Mouse (Mus musculus) gastrocnemius, postnatal 25 days (tissue): ENCODE data around the gene AC124108.1. TPM values are rescaled to one million over a fixed set of nuclear protein-coding genes. Genes with fewer than 3 reads are reported as not detected.

ENCODE experiments used
- DNase-seq: peaks from one replicate; pipeline ENCODE4 v3.0.0; 2022
- total RNA-seq, 2 experiments: library from RNA; stranded (reverse); gene quantifications; 1 replicate in 1 of 2; 2 replicates in 1 of 2; pipeline ENCODE4 v1.2.3; 2021

AC124108.1 gene
- total RNA-seq, 2 experiments from 2014 or later, result not detected

DNA sequence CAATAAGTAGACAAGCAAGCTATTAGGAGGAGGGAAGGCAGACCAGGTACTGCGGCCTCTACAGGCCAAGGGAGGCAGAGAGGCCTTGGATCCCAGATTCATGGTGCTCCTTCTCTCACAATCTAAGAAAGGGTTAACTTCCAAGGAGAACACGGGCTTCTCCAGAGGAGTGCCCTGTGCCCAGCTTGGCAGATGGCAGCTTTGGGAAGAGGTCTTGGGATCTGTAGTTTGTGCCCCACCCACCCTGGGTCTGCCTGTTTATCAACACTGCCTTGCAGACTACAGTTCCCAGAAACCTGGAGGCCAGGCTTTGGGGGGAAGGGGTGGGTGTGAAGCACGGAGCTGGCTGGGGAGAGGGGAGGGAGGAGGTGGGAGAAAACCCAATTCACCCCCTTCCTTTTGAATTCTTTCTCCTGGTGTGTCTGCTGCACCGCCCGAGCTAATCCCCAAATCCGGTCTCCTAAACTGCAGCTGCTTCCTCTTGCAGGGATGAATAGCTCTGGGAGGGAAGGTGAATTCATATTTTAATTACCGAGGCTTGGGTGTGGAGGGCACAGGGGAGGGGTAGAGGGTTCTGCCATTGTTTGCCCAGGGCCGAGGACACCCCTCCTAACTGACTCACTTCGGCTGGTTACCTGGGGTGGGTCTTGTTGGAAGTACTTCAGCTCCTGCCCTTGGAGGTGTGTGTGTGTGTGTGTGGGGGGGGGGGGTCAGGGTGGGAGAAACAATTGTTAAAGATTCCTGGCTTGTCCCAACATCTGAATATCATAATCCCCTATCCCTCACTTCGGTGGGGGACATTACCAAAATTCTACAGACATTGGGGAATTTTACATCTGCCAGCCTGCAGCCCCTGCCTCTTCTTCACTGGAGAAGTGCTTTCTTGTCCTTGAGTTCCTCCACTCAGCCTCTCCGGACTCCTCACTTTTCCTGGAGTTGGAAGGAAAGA is 9.6 kb downstream of the AC124108.1 start:
- no peak for DNase-seq

GRCm38 (mm10) chr1:132201511-132201860 is 10.2 kb downstream of the AC124108.1 start:
- no peak for DNase-seq

DNA sequence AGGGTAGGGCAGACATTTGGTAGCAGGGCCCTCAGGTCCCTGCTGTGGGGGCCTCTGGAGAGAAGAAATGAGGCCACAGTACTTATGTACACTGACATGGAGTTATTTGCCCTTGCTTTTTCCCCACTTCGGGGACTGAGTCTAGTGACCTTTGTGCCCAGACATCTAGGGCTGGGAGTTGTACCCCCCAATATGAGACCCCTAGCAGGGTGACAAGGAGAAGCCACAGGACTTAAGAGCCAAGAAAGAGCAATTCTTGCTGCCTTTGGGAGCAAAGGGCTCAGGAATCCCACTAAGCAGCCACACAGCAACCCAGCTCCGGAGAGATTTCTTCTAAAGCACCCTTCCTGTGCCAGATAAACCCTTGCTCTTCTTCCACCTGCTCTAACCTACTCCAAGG is 10.7 kb downstream of the AC124108.1 start:
- no peak for DNase-seq

DNA sequence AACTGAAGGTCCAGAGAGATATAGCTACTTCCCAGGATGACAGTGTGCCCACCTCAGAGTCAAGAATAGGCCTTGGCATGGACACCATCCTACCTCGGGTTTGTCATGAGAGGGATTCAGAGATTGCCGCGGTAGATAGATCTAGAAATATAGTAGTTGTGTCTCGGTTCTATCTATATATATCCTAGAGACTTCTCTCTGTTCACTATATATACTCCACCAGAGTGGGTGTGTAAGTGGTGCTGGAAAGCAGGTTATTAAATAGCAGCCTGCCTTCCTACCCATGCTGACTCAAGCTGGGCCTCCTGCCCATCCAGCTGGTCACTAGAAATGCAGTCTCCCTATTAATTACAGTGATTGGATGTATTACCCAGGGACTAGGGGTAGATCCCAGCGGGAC is 11.5 kb downstream of the AC124108.1 start:
- DNase-seq, result no peak

- DNase-seq, result no peak
Observed at GRCm38 (mm10) chr1:132205958-132206357, 14.7 kb downstream of the AC124108.1 start.

DNA sequence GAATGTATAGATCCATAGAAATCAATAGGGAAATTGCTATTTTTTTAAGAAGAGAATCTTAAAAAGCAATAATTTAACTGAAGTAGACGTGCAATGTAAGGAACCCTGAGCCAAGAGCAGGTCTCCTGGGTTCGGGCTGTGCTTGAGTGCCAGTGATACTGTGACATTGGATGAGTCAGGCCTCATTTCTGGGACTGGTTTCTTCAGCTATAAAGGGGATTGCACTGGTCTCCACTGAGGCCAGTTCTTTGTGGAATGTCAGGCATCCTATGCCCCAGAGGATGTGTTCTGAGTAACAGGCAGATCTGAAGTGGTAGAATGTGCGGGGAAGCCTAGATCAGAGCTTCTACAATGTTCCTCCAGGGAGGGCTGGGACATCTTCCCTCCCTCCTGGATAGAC is 15.6 kb downstream of the AC124108.1 start:
- DNase-seq, result no peak

GRCm38 (mm10) chr1:132208154-132208553 is 16.9 kb downstream of the AC124108.1 start:
- no peak for DNase-seq

DNA sequence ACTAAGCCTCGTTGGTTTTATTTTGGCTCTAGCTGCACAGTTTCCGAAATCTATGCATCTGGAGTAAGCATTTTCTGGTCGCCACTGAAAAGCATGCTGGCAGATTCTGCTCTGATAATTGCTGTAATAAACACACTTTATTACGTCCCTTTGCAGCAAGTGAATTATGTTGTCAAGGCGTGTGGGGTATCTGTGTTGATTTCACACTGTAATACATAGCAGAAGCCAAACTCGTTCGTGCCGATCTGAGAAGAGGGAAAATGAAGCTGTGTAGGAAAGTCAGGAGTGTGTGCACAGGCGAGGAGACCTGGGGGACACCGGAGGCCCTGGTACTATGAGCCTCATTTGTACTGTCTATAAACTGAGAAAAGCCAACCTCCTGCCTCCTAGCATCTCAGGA is 18.1 kb downstream of the AC124108.1 start:
- no peak for DNase-seq

DNA sequence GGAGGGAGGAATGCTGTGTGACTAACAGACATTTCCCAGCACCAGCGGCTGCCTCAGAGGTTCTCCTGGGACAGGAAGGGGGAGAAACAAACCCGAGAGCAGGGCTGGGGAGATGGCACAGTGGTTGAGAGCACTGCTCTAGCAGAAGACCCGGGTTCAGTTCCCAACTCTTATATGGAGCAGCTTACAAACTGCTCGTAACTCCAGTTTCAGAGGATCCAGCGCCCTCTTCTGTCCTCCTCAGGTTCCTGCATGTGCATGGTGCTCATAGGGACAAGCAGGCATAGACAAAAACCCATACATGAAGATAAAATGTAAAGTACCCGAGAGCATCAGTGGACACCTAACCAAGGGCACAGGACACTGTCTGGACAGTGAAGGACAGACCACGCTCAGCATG is 19.7 kb downstream of the AC124108.1 start:
- no peak for DNase-seq

DNA sequence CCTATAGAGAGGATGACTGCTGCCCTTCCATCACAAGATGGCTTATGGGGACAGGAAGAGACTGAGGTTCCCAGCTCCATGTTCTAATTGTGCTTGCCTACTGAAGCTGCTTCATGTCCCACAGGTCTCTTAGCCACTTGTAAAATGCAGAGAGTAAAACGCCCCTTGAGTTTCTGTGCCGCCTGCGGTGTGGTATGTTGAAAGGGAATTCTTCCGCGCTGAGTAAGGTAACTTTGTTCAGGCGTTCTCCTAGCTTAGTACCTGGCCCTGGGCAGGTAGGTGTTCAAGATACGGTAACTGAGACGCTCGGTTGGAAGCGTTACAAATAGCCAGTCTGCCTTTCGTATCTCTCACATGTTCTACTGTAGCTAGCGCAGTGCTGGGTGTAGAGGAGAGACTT is 20.4 kb downstream of the AC124108.1 start:
- no peak for DNase-seq

DNA sequence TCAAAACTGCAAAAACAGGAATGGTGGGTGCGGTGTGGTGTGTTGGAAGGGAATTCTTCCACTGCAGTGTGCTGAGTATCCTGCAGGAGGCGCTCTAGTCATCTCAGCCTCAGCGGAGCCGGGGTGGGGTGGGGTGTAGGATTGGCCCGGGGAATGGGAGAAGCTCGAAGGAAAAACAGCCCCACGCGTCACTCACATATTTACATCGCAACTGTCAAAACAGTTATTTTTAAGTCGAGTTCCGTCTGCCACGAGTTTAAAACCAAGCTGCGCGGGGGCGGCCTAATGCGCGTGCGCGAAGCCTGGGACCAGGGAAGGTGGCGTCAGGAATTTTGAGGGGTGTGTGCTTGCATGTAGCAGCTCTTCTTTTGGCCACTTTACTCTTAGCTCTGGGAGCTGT is 21.0 kb downstream of the AC124108.1 start:
- no peak for DNase-seq

GRCm38 (mm10) chr1:132213076-132213475 is 21.8 kb downstream of the AC124108.1 start:
- DNase-seq, result no peak

DNA sequence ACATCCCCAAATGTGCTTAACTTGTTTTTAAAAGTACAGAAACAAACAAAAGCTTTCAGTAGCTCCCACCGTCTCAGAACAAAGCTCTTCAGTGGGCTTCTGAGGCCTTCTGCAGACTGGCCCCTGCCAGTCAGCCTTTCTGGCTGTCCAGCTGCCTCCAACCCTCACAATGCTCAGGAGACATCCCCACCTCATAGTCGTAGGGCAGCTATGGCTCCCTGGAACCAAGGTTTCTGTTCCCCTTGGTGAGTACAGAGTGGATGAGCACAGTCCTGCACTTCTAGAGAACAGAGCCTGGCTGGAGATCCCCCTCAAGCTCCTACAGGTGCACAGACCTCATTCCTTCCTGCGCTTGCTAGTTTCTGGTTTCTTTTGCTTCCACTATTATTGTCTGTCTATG is 25.0 kb downstream of the AC124108.1 start:
- DNase-seq, result no peak

GRCm38 (mm10) chr1:132221627-132222026 is 30.4 kb downstream of the AC124108.1 start:
- DNase-seq, result no peak

GRCm38 (mm10) chr1:132222166-132222565 is 30.9 kb downstream of the AC124108.1 start:
- no peak for DNase-seq

- DNase-seq, result no peak
Observed at GRCm38 (mm10) chr1:132226297-132227080, 35.2 kb downstream of the AC124108.1 start.

- DNase-seq, result no peak
Observed at GRCm38 (mm10) chr1:132229667-132230066, 38.4 kb downstream of the AC124108.1 start, which contains the start of gene Gm10188. TSS of gene Gm10188 (minus strand) at chr1:132229767.

GRCm38 (mm10) chr1:132231470-132232274 is 40.4 kb downstream of the AC124108.1 start:
- no peak for DNase-seq

DNA sequence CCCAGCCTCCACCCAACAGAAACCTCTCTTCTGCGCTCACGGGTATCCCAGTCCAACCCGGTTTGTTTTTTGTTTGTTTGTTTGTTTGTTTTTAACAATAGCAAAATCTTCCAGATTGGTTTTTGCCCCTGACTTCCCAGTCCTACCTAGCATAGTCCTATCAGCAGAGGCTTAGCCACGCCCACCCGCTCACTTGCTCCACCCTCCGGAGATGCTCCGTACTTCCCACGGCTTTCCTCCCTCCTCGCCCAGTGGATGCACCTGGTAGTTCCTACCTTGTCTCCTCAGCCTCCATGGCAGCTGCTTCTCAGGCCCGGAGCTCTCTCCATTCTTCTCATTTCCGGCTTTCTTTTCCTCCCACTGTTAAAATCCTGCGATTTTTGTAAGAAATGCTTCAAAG is 42.3 kb downstream of the AC124108.1 start:
- DNase-seq, result no peak

DNA sequence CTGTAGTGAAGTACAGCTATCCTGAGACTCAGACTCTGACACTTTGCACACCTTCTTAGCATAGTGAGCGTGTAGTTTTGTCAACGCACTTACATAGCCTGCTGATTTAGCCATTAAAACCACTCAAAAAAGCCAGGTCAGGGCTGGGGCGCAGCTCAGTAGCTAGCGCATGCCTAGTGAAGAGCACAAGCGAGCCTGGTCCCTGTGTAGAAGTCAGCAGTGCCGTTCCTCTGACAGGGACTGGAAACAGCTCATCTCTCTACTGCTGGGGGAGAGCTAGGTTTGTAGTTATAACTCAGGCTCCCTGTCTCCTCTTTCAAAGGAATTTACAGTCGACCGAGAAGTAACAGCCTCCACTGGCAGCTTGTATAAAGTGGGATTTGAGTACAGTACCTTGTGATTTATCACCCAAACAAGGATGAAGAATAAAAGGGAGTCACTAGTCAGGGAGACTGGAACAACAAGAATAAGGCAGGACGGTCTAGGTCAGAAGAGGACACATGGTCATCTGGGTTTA is 43.6 kb downstream of the AC124108.1 start:
- no peak for DNase-seq

DNA sequence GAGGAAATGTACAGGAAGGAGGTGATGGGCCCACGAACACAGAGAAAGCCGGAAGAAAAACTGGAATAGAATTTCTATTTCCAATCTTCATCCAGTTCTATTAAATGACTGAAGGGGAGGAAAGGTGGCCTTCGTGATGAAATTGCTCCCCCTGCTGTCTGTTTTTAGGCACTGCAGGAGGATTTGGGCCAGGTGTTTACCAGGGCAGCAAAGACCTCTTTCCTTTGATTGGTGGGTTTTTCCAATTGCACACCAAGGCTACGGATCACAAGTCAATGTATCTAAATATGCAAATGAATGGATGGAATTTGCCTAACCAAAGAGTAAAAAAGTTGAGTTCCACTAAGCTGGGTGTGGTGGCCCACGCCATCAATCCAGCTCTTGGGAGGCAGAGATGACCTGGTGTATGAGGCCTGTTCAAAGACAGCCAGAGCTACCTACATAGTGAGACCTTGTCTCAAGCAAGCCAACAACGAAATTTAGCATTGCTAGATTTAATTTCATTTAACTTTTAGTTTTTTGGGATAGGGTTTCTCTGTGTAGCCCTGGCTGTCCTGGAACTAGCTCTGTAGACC is 46.4 kb downstream of the AC124108.1 start:
- no peak for DNase-seq

GRCm38 (mm10) chr1:132245010-132245409 is 53.8 kb downstream of the AC124108.1 start:
- DNase-seq, result no peak
